Mouse (Mus musculus) naive thymus-derived CD4-positive, alpha-beta T cell, adult 2 months (primary cell): Measurements from ENCODE around the gene Ankrd40.

Source experiments
- DNase-seq: peaks from one replicate; pipeline ENCODE4 v3.0.0-alpha.2; 2011; ENCODE audit warnings: low read depth

Gene Ankrd40

GRCm38 (mm10) chr11:94327693-94328643 lies at the start of gene Ankrd40:
Gene Ankrd40 (plus strand): TSS chr11:94328001.
- peak; percentile 90 for DNase-seq

DNA sequence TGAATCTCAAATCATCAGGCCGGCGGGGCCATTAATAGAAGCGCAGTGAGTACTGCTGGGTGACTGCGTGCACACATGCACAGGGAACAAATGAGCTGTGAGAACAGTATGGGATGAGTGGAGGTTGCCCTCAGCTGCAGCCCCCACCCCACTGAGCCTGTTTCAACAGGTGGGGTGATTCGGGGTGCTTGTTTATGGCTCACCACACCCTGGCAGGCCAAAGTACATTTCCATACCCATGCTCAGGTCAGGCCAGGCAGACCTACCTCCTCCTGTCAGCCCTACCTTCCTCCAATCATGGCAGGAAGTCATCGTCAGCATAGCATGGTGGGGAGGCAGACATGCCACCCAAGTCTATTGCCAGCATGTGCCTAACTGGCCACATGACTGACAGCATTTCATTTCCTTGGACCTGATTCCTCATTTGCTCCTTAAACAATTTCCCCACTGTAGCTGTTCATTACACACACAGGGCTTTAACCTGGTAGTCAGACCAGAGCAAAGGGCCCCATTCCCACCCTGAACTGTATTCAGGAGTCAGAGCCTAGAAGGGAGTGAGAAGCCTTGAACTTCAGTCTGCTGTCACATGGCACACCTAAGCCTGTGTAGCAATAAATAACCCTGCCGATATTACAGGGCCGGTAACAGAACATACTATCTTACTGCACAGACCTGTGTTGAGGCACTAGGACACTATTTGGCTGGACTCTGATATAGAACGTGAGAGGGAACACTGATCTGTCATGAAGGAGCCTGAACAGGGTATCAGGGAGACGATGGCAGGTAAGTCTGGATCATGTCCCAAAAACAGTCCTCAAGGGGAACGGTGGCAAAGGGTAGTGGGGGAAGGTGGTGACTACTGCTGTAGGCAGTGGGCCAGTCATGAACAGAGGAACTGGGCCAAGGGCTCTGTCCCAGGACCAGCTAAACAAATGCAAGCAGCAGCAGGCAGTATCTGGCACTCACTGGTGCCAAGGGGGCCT lies 46.3 kb upstream of the Ankrd40 start, which contains the start of gene Gm21885:
Gene Gm21885 (plus strand): TSS at position 675 of the 983 bp plus-strand sequence.
- no peak for DNase-seq

GRCm38 (mm10) chr11:94282291-94282690 lies 45.5 kb upstream of the Ankrd40 start:
- no peak for DNase-seq

DNA sequence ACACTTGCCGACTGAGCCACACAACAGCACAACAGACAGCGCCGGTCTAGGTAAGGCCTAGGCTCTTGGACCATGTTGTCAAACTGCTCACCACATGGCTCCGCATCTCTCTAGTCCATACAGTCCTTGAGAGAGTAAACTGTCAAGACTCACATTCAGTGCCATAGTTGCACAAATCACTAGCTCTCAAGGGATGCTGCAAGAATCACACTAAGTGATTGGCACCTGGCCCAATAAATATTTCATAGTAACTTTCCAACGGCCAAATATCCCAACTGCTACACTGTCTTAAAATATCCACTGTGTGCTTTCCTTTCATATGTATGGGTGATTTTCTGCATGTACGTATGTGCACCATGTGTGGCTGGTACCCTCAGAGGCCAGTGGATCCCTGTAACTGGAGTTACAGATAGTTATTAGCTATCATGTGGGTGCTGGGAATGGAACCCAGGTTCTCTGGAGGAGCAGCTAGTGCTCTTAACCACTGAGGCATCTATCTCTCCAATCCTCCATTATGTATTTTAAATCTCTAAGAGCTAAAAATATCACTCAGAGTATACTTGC lies 44.2 kb upstream of the Ankrd40 start:
- DNase-seq = no peak

DNA sequence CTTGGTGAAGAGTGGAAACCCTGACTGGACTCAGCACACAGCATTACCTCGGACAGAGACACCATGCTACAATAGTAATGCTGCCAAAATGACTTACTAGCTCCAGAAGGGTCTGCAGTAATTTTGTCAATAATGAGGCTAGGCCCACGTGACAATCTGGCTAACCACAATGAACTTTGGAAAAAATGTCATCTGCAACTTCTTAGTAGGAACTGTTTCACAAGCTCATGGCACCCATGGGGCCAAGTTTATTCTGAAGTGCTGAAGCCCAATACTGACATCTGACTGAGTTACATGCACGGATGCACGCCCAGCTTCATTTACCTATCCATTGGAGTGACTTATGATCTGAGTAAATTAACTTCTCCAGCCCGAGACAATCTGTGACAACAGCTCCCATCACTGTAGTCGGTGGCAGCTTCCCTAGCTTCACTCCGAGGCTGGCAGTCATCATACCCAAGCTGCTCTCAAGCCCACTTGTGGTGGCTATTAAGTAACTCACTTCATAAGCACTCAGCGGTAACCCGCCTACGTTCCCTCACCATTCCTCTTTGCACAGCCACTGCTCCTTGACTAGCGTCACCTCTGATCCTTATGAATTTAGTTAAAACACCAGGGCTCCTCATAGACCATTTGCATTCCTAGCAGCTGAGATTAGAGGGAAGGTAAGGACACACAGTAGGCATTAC lies 41.8 kb upstream of the Ankrd40 start:
- no peak for DNase-seq

GRCm38 (mm10) chr11:94287105-94287504 lies 40.7 kb upstream of the Ankrd40 start:
- DNase-seq = no peak

- DNase-seq = no peak
Observed at GRCm38 (mm10) chr11:94290062-94290740, 37.6 kb upstream of the Ankrd40 start.

DNA sequence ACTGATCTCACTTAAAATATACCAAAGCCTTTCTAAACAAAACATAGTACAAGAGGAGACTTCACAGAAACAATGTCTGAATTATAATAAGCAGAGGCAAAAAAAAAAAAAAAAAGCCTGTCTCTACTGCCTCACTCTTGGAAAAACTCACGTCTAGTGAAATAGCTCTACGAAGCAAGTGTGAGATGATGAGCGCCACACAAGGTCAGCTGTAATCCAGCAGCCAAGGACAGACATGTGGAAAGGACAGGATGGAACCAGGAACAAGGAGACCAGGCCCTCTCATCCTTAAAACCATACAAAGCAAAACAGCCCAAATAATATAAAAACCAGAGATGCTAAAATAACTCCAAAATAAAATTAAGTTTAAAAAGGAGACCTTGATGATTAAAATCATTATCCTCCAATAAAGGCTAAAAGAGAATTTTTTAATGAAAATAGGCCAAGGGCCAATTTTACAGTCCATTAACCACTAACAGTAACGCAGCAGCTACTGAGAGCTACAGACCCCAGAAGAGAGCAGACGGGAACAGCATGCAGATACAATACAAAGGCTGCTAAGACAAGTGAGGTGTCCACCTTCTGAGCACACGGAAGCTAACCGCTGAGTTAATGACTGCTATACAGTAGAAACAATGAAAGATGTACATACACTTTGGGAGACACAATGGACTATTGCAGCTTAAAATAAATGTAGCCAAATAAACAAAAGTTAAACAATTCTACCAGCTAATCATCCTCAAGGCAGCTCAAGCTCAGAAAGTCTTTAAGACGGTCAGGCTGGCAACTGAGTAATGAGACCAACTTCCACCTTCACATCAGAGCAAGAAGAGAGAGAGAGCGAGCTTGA lies 32.6 kb upstream of the Ankrd40 start:
- no peak for DNase-seq

DNA sequence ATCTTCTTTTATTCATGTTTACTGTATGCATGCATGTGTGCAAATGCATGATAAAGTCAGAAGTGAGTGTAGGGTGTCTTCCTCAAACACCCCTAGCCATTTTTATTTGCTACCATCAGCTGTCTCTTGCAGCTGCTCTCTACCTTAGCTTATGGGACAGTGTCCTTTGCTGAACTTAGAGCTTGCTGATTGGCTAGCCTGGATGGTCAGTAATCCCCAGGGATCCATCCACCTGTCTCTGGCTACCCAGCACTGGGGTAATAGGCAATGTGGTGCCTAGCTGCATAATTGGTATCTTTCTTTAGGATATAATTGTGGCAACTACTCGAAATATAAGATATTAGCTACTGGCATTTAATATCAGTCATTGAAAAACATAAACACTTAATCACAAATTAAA lies 15.1 kb upstream of the Ankrd40 start:
- DNase-seq = no peak

DNA sequence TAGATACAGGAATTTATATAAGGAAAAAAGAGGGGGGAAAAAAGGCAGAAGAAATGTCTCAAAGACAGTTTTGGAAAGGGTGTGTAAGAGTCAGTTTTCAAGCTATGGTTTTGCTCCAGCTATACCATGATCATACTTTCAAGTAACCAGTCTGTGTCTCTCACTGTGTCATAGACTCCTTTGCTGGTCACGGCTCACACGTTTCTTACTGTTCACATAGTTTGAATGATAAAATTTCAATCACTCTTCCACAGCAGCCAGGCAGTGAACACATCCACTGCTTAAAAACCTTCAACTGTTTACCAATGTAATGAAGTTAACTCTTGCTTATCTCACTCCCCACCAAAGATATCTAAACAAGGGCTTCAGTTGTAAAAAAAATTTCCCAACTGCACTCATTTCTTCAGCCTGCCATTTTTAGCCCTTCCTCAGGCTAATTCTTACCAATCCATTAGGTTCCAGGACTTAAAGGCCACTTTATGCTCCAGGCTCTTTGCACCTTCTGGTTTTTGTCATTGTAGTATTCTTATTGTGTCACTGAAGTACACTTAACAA lies 13.6 kb upstream of the Ankrd40 start:
- no peak for DNase-seq

DNA sequence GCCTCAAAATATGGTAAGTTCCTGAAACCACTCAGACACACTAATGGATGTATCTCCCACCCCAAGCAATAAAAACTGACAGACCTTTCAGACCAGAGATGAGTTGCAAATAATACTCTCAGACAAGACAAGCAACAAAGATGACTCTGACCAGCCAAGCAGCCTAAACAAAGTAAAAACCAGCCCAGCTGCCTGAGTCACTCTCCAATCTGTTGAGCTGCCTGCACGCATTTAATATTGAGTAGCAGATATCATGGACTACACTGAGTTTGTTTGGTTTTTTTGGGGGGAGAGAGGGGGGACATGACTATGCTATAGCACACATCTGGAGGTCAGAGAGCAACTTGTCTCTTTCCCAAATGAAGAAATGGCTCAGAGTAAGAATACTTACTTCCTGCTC lies 12.5 kb upstream of the Ankrd40 start:
- DNase-seq = no peak

DNA sequence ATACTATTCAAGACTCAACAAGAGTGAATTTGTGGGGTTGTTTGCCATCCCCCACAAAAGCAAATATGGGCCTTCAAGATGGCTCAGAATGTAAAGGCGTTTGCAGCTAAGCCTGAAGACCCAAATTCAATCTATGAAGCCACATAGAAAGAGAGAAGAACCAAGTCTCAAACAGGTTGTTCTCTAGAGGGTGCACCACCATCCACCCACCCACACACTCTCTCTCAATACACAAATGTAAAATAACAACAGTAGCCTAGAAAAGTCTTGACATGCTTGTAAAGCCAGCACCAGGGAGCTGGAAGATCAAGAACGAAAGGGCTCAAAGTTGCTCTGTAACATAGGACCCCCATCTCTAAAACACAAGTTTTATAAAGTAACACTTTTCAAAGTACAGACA lies 11.3 kb upstream of the Ankrd40 start:
- no peak for DNase-seq

DNA sequence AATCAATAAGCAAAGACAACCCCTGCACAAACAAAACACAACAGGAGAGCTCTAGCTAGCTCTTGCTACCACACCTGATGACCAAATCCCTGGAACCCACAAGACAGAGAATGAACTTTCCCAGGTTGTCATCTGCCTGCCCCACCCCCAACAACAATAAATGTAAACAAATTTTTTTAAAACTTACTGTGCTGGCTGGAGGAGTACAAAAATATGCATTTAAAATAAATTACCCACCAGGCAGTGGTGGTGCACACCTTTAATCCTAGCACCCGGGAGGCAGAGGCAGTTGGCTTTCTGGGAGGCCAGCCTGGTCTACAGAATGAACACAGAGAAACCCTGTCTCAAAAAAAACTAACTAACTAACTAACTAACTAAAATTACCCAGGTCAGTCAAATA lies 10.8 kb upstream of the Ankrd40 start:
- no peak for DNase-seq

DNA sequence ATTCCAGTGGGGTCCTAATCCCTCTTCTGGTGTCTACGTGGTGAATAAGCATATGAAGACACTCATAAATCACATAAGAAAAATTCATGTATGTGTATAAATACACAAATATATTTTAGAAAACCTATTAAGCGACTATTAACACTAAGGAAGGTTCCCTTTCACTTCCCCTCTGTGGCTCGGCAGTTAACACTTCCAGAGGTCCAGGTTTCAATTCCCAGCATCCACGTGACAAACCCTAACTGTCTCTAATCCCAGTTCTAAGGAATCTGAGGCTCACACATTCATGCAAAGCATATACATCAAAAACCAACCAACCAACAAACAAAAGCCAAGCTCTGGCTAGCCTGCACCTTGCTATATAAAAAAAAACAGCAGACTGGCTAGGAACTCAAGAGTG lies 10.3 kb upstream of the Ankrd40 start:
- no peak for DNase-seq

DNA sequence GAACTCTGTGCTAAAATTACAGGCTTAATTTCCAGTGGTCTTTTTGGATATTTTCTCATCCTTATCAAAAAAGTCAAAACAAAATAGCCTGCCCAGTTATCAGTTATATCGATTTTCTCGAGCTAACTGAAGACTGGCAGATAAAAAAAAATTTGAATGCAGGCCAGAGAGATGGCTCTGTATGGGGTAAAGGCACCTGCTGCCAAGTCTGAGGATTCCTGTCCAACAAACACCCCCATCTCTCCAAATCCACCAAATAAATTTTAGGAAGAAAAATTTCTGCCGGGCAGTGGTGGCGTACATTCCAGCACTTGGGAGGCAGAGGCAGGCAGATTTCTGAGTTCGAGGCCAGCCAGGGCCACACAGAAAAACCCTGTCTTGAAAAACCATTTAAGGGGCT lies 9.7 kb upstream of the Ankrd40 start:
- no peak for DNase-seq

DNA sequence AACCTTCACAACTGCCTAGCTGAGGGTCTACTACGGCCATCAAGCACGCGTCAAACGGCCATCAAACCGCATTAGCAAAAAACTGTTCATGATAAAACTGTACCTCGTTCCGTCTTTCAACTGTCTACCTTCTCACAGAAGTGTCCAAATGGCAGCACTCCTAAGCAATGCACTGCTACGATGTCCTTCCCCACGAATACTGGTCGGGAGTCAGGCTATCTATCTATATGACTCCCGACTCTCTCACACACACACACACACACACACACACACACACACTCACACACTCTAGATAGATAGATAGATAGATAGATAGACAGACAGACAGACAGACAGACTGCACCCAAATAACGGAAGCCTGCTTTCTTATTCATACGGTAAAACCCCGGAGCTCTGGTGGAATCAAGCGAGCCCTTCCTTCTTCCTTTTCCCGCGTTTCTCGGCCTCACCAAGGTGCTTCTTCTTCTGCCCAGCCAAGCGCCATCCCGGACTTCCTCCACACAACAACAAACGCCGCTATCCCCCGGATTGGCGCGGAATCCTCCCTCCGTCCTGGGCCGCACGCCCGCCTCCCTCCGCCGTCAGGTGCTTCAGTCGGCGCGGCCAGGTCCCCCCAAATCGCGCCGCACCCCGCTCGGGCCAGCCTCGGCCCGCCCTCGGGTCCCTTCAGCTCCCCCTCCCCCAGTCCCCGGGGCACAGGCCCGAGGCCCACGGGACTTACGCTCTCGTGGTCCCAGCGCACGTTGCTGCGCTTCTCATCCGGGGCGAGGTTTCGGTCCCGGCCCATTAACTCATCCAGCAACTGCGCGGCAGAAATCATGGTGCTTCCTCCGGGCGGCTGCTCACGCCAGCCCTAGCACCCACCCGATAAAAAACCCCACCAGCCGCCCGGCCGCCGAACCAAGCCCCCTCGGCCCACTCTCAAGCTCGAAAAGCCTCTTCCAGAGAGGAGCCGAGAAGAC lies 6.6 kb upstream of the Ankrd40 start:
- DNase-seq = peak; percentile 50

GRCm38 (mm10) chr11:94321931-94322400 lies 5.8 kb upstream of the Ankrd40 start, which contains the start of gene Luc7l3:
Gene Luc7l3 (minus strand): TSS chr11:94321988.
- peak; percentile 94 for DNase-seq

DNA sequence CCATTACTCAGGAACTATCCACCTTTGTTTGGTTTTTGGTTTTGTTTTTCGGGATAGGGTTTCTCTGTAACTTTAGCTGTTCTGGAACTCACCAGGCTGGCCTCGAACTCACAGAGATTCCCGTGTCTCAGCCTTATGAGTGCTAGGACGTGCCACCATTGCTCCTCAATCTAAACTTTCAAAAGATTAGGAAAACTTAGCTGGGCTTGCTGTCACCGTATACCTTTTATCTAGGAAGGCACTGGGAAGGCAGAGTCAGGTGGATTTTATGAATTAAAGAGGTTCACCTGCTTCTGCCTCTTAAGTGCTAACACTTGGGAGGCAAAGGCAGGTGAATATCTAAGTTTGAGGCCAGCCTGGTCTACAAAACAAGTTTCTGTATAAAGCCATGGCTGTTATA lies 5.2 kb upstream of the Ankrd40 start:
- no peak for DNase-seq
